Mouse (Mus musculus) forebrain, embryonic 14.5 days (tissue): ENCODE results near the gene Mrpl32. TPM values are rescaled to one million over a fixed set of nuclear protein-coding genes. Genes with fewer than 3 reads are reported as not detected.

Experiments
- ATAC-seq: fragments of 200-750 bp; cut with Nextera tagmentation; 2 replicates; pipeline ENCODE4 v1.8.0; 2017; ENCODE audit warnings: mild to moderate bottlenecking, moderate library complexity
- DNase-seq: peaks from one replicate; pipeline ENCODE4 v3.0.0-alpha.2; 2015; ENCODE audit warnings: low spot score
- H3K27ac ChIP-seq: fragments of 300-500 bp; sonication (generic); 2 replicates; pipeline ENCODE4 v1.5.1; 2014; ENCODE audit warnings: low read depth, mild to moderate bottlenecking, control low read depth, low read length, moderate library complexity
- H3K27me3 ChIP-seq: fragments of 300-500 bp; sonication (generic); replicated peaks from 2 replicates; pipeline ENCODE4 v1.6.1; 2014; ENCODE audit warnings: low read length, control low read depth, mixed read lengths; ENCODE audit not compliant: control insufficient read depth, insufficient read depth
- H3K36me3 ChIP-seq: fragments of 300-500 bp; sonication (generic); 2 replicates; pipeline ENCODE4 v1.6.1; 2014; ENCODE audit warnings: low read length, control low read depth; ENCODE audit not compliant: control insufficient read depth, insufficient read depth
- H3K4me1 ChIP-seq: fragments of 300-500 bp; sonication (generic); 2 replicates; pipeline ENCODE4 v1.6.1; 2014; ENCODE audit warnings: antibody characterized with exemption, low read length, control low read depth; ENCODE audit not compliant: control insufficient read depth, insufficient read depth
- H3K4me2 ChIP-seq: fragments of 300-500 bp; sonication (generic); 2 replicates; pipeline ENCODE4 v1.6.1; 2014; ENCODE audit warnings: mild to moderate bottlenecking, control low read depth, low read length
- H3K4me3 ChIP-seq: fragments of 300-500 bp; sonication (generic); 2 replicates; pipeline ENCODE4 v1.5.1; 2014; ENCODE audit warnings: low read depth, low read length, control low read depth
- H3K9ac ChIP-seq: fragments of 300-500 bp; sonication (generic); 2 replicates; pipeline ENCODE4 v1.6.1; 2014; ENCODE audit warnings: mild to moderate bottlenecking, low read length, control low read depth, moderate library complexity
- H3K9me3 ChIP-seq: fragments of 300-500 bp; sonication (generic); replicated peaks from 2 replicates; pipeline ENCODE4 v1.6.1; 2016; ENCODE audit warnings: low read length, control low read depth, mixed read lengths; ENCODE audit not compliant: control insufficient read depth
- WGBS: fragments of 180-500 bp; shearing (Covaris S2); extraction: QIAGEN DNeasy Blood & Tissue Kit; methylation state at CpG from one replicate; pipeline ENCODE4 v1.1.7; 2014; 5-methylcytosine and 5-hydroxymethylcytosine counted together
- polyA plus RNA-seq: library from polyadenylated mRNA; unstranded; fragments of >200 nt; fragmentation: Nextera tagmentation; extraction: Ambion mirVana; gene quantifications from 2 replicates; pipeline ENCODE4 v1.2.1, GENCODE M21; 2014

Mrpl32 gene
- polyA plus RNA-seq, 1 experiment from 2014 or later: 136 TPM

DNA sequence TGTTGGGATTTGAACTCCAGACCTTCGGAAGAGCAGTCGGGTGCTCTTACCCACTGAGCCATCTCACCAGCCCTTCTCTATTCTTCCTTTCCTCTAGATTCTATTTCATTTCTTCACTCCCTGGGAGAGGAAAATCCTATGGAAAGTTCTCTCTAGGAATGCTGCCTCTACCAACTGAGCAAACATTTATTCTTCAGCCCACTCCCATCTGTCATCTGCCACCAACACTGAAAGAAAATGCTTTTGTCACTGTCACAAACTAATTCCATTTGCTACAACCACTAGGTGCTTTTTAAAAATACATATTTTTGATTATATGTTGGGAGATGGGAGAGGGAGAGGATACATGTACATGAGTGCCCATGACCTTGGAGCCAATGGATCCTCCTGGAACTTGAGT is 10.2 kb downstream of the Mrpl32 start:
- ATAC-seq (no peak), DNase-seq (no peak)
- WGBS: 98% methylated on average over 2 of the region's 2 CpGs
- no peaks in the 10 kb centered on the region for H3K27me3 ChIP-seq
- H3K4me2 ChIP-seq: no peak overlapping the region
- no peak overlapping the region for H3K27ac ChIP-seq
- no peaks in the 10 kb centered on the region for H3K36me3 ChIP-seq
- no peak overlapping the region for H3K4me3 ChIP-seq
- no peak overlapping the region for H3K9ac ChIP-seq
- no peaks in the 10 kb centered on the region for H3K4me1 ChIP-seq
- H3K9me3 ChIP-seq: no peaks in the 10 kb centered on the region

DNA sequence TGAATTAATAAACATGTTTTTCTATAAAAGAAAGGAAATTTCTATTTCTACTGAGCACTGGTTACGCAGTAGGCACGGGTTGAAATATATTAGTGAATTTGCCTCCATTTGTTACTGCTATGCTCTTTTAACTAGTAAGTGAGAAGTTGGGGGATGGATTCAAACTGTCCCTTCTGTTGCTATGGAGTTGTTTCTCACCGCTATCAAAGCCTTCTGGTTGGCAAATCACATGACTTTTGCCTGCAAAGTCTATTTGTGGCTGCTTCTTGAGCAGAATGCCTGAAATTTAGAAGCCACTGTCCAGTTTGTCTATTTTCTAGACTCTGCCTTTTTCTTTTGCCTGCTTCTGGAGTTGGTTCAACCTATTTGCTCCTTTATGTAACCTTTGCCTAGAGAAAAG is 32.6 kb downstream of the Mrpl32 start:
- no peak for DNase-seq

DNA sequence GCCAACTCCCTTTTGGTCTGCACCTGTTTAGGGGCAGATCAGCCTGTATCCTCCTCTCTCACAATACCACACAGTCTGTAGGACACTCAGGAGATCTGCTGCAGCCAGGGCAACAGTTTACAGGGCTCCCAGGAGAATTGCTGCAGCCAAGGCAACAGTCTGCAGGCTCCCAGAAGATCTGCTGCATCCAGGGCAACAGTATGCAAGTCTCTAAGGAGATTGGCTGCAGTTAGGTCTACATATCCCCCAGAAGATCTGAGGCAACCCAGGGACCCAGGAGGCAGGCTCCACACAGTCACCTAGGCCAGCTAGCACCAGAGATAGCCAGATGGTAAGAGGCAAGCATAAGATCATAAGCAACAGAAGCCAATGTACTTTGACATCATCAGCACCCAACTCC is 38.8 kb downstream of the Mrpl32 start:
- Histone ChIP-seq H3K4me2 (no peak overlapping the region), H3K4me1 (no peaks in the 10 kb centered on the region), H3K27ac (no peak overlapping the region), H3K27me3 (no peaks in the 10 kb centered on the region), H3K9ac (no peak overlapping the region), H3K9me3 (no peaks in the 10 kb centered on the region), H3K4me3 (no peak overlapping the region), H3K36me3 (no peaks in the 10 kb centered on the region)
- ATAC-seq (no peak), DNase-seq (no peak)

More for the DNA sequence above, 32.6 kb downstream of the Mrpl32 start:
- H3K9ac ChIP-seq: no peak overlapping the region
- no peak for ATAC-seq
- no peaks in the 10 kb centered on the region for H3K4me1 ChIP-seq
- no peaks in the 10 kb centered on the region for H3K36me3 ChIP-seq
- 78% methylated on average over 3 of the region's 3 CpGs for WGBS
- no peak overlapping the region for H3K4me2 ChIP-seq
- no peak overlapping the region for H3K4me3 ChIP-seq
- no peak overlapping the region for H3K27ac ChIP-seq
- H3K27me3 ChIP-seq: no peaks in the 10 kb centered on the region
- H3K9me3 ChIP-seq: no peaks in the 10 kb centered on the region

DNA sequence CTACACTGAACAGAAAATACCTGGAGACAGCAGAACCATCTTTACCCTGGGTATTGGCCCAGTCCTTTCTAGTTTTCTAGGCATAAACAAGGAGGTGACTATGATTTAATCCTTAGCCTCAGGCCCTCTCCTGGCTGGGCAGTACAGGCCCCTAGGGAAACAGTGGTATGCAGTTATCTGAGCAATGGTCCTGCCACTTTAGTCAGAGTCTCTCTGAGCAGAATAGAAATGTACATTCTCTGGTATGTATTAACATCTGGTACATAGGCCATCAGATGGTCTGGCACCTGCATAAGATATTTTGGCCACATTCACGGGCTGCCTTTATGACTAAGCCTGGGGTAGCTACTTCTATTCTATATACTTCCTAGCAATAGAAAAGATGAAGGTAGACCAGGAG is 51.6 kb downstream of the Mrpl32 start:
- no peak overlapping the region for H3K4me2 ChIP-seq
- H3K4me3 ChIP-seq: no peak overlapping the region
- H3K27ac ChIP-seq: no peak overlapping the region
- 93% methylated on average over 1 of the region's 1 CpGs for WGBS
- no peaks in the 10 kb centered on the region for H3K27me3 ChIP-seq
- no peak for ATAC-seq
- H3K36me3 ChIP-seq: no peaks in the 10 kb centered on the region
- no peak overlapping the region for H3K9ac ChIP-seq
- no peaks in the 10 kb centered on the region for H3K9me3 ChIP-seq
- no peaks in the 10 kb centered on the region for H3K4me1 ChIP-seq
- DNase-seq: no peak

Other genes with a start within 250 kb of the Mrpl32 start
- 29.2 and 40.8 TPM in 2 replicates for gene Hecw1, start 89.9 kb downstream of the Mrpl32 start, polyA plus RNA-seq
- 211 and 245 TPM in 2 replicates for gene Psma2, start 75 bp upstream of the Mrpl32 start, polyA plus RNA-seq
- gene AW209491, start 17.0 kb upstream of the Mrpl32 start, polyA plus RNA-seq: 37.3 and 42.6 TPM in 2 replicates